Comparison of ENCODE assay signal across 25 mouse cellular contexts in genomic region chr8:124508321-124508695, GRCm38 (mm10). TPM values are rescaled to one million over a fixed set of nuclear protein-coding genes. Genes with fewer than 3 reads are reported as not detected.
DNase-seq lines count a peak whose midpoint lies in the region; TF ChIP-seq lines count a peak whose summit lies in the region.
"Had no signal": no experiment of that assay in that cellular context is flagged by ENCODE, and none has a peak within 500 bp of the region (broad histone marks: within the 10 kb centered on the region; RNA-seq: fewer than 3 reads in every experiment).

No protein-coding gene starts in this region.

- TF ChIP-seq POLR2A in cortical plate, adult 2 months (IDR thresholded peaks at IDR 0.05; ENCODE audit: extremely low read depth, insufficient read depth, low read length) = no peak

- peak overlapping the region; percentile 98 for H3K27ac ChIP-seq in layer of hippocampus, adult 2 months
- peak overlapping the region; percentile 98 for H3K27ac ChIP-seq in cortical plate, adult 2 months (ENCODE audit: insufficient read depth, low read length)
- H3K27ac ChIP-seq: embryonic facial prominence, embryonic 13.5 days; forebrain, embryonic 10.5 days; forebrain, embryonic 15.5 days; gastrocnemius, adult 2 months; kidney, embryonic 15.5 days; limb, embryonic 13.5 days; lung, embryonic 15.5 days; midbrain, embryonic 10.5 days; midbrain, embryonic 15.5 days; stomach, embryonic 15.5 days had no signal

- peak overlapping the region; percentile 17 for H3K4me3 ChIP-seq in layer of hippocampus, adult 2 months
- H3K4me3 ChIP-seq in cortical plate, adult 2 months (ENCODE audit: insufficient read depth, low read length) = no peak overlapping the region
- H3K4me3 ChIP-seq: embryonic facial prominence, embryonic 13.5 days; forebrain, embryonic 10.5 days; forebrain, embryonic 15.5 days; gastrocnemius, adult 2 months; hindbrain, embryonic 15.5 days; kidney, embryonic 15.5 days; limb, embryonic 13.5 days; lung, embryonic 15.5 days; midbrain, embryonic 10.5 days; midbrain, embryonic 15.5 days; stomach, embryonic 15.5 days had no signal

- H3K4me1 ChIP-seq in cortical plate, adult 2 months (ENCODE audit: control insufficient read depth, insufficient read depth, low read length) = peaks cover 7% of the 10 kb centered on the region
- H3K4me1 ChIP-seq: embryonic facial prominence, embryonic 13.5 days; forebrain, embryonic 10.5 days; forebrain, embryonic 15.5 days; hindbrain, embryonic 15.5 days; kidney, embryonic 15.5 days; limb, embryonic 13.5 days; lung, embryonic 15.5 days; midbrain, embryonic 10.5 days; midbrain, embryonic 15.5 days; stomach, embryonic 15.5 days had no signal

- no peak for DNase-seq in layer of hippocampus, adult 2 months (ENCODE audit: low spot score in 2 of 2)
- DNase-seq in layer of hippocampus, adult 9-10 months (ENCODE audit: low spot score) = no peak
- DNase-seq in cerebellum, adult 11-12 months = peak; percentile 84
- peak; percentile 85 for DNase-seq in cerebellum, adult 9-11 months
- no peak for DNase-seq in adrenal gland, postnatal 10 days
- DNase-seq in heart, postnatal 10 days = no peak
- DNase-seq in kidney, postnatal 36 days = no peak
- DNase-seq: adrenal gland, postnatal 25 days; embryo, embryonic 11 days; gastrocnemius, adult 2 months; gastrocnemius, postnatal 36 days; heart, adult 18-20 months; kidney, adult 18-20 months; kidney, postnatal 25 days had no signal

- intact Hi-C loops in heart, postnatal 10 days (cut with DNase I) = no loop called here

- TF ChIP-seq CTCF in layer of hippocampus, adult 2 months (conservative IDR thresholded peaks at IDR 0.05) = no peak
- no peak for TF ChIP-seq CTCF in cortical plate, adult 2 months (IDR thresholded peaks at IDR 0.05; ENCODE audit: extremely low read depth, insufficient read depth, low read length)

RNA-seq across cellular contexts. Expression of gene Cog2, which starts 12.3 kb away (rescaled TPM):
- 10 to 100 TPM; 45.3 to 49.0 TPM for total RNA-seq in layer of hippocampus, adult 2 months (2021)
- 27.0 and 29.0 TPM in 2 replicates for polyA plus RNA-seq in cortical plate, adult 2 months (2012; rRNA removed)
- total RNA-seq in adrenal gland, postnatal 10 days (2021) = 10 to 100 TPM; 34.1 to 36.3 TPM
- total RNA-seq in heart, postnatal 10 days (2021) = 10 to 100 TPM; 22.5 to 28.2 TPM

Comparison
In these comparisons a context has a peak if more than half of its experiments do, and no peak if none do; other contexts are left out.
1. DNase-seq: peak in cerebellum, adult 11-12 months (single experiment) and cerebellum, adult 9-11 months (single experiment); none in layer of hippocampus, adult 2 months (0 of 2), layer of hippocampus, adult 9-10 months (single experiment), adrenal gland, postnatal 10 days (single experiment), heart, postnatal 10 days (0 of 2) and kidney, postnatal 36 days (0 of 2).